Comparison of ENCODE assay signal across 10 mouse cellular contexts in the genomic region with DNA sequence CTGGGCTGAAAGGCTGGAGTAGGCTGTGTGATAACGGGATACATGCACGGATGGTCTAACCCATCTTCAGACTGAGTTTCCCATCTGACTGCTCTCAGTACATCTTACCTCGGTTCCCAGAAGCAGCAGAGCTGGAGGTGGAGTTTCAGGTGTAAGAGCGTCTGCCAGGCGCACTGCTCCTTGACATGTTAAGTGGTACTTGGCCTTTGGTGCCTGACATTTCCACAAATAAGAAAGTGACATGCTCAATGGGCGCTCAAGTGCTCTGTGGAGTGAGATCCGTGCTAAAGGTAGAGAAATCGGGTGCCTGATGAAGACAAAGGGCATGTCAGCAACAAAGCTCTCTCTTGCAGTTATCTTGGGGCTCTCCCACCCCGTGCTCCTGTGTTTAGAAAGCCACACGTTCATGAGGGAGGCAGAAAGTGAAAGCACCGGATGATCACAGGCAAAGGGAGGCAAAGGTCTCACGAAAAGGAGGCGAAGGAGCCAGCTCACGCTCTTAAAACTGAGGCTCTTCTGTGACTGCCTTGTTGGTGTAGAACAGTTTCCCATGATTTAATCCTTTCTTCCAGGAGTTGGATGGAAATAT. TPM values are rescaled to one million over a fixed set of nuclear protein-coding genes. Genes with fewer than 3 reads are reported as not detected.
A peak's percentile ranks its signal among the peaks of the same experiment; 100 is the strongest.
DNase-seq lines count a peak whose midpoint lies in the region; ATAC-seq and TF ChIP-seq lines count a peak whose summit lies in the region.
"Had no signal": no experiment of that assay in that cellular context is flagged by ENCODE, and none has a peak within 500 bp of the region (broad histone marks: within the 10 kb centered on the region; RNA-seq: fewer than 3 reads in every experiment).

No protein-coding gene starts in this region.

- no peak for TF ChIP-seq EP300 in heart, adult 2 months (IDR thresholded peaks at IDR 0.05; ENCODE audit: insufficient read depth, low read depth, low read length)

- no peaks in the 10 kb centered on the region for H3K79me2 ChIP-seq in heart, adult 2 months (replicated peaks; ENCODE audit: control insufficient read depth, insufficient read depth, low read length)

- peaks cover 6% of the 10 kb centered on the region; the same call in 1 of the 2 replicates for H3K9me3 ChIP-seq in heart, embryonic 11.5 days (replicated peaks; ENCODE audit: control insufficient read depth, low read length)
- H3K9me3 ChIP-seq in limb, embryonic 10.5 days (replicated peaks): no peaks in the 10 kb centered on the region
- no peaks in the 10 kb centered on the region for H3K9me3 ChIP-seq in kidney, embryonic 14.5 days (ENCODE audit: control insufficient read depth, low read length)

- WGBS in heart, embryonic 11.5 days (ENCODE audit: insufficient replicate concordance): 38% methylated on average over 14 of the region's 14 CpGs
- 48% methylated on average over 14 of the region's 14 CpGs for WGBS in heart, adult 2 months
- 61% methylated on average over 14 of the region's 14 CpGs for WGBS in limb, embryonic 10.5 days
- 58% methylated on average over 14 of the region's 14 CpGs for WGBS in kidney, embryonic 14.5 days

- no peak for ATAC-seq in heart, embryonic 11.5 days (replicated peaks; ENCODE audit: insufficient number of reproducible peaks, low FRiP score, low TSS enrichment)
- ATAC-seq in kidney, embryonic 14.5 days (ENCODE audit: low FRiP score, low TSS enrichment): no peak

- TF ChIP-seq CTCF in heart, adult 2 months (IDR thresholded peaks at IDR 0.05): no peak

- H3K4me2 ChIP-seq in heart, embryonic 11.5 days: peak overlapping the region; percentile 48
- H3K4me2 ChIP-seq in kidney, embryonic 14.5 days (replicated peaks; ENCODE audit: low read depth, low read length): no peak overlapping the region

- H3K4me1 ChIP-seq in heart, embryonic 11.5 days (ENCODE audit: control insufficient read depth, insufficient read depth, low read length): peaks cover 6% of the 10 kb centered on the region; the same call in 1 of the 2 replicates
- H3K4me1 ChIP-seq in heart, adult 2 months (ENCODE audit: control insufficient read depth, insufficient read depth, low read length): no peaks in the 10 kb centered on the region
- H3K4me1 ChIP-seq in limb, embryonic 10.5 days: peaks cover 11% of the 10 kb centered on the region; the same call in 1 of the 2 replicates
- H3K4me1 ChIP-seq in kidney, embryonic 14.5 days (ENCODE audit: control insufficient read depth, insufficient read depth, low read length): no peaks in the 10 kb centered on the region

- H3K36me3 ChIP-seq in heart, embryonic 11.5 days (ENCODE audit: control insufficient read depth, insufficient read depth, low read length): no peaks in the 10 kb centered on the region
- H3K36me3 ChIP-seq in heart, adult 2 months (ENCODE audit: control insufficient read depth, insufficient read depth, low read length): no peaks in the 10 kb centered on the region
- H3K36me3 ChIP-seq in limb, embryonic 10.5 days: no peaks in the 10 kb centered on the region
- H3K36me3 ChIP-seq in kidney, embryonic 14.5 days (ENCODE audit: control insufficient read depth, insufficient read depth, low read length): no peaks in the 10 kb centered on the region

- no peak overlapping the region for H3K27ac ChIP-seq in heart, embryonic 11.5 days (ENCODE audit: low read depth, low read length)
- H3K27ac ChIP-seq in heart, adult 2 months: no peak overlapping the region
- H3K27ac ChIP-seq in limb, embryonic 10.5 days: peak overlapping the region; percentile 12; the same call in 1 of the 2 replicates
- no peak overlapping the region for H3K27ac ChIP-seq in kidney, embryonic 14.5 days (ENCODE audit: low read depth, low read length)

- no peak overlapping the region for H3K9ac ChIP-seq in heart, embryonic 11.5 days (ENCODE audit: low read depth, low read length)
- no peak overlapping the region for H3K9ac ChIP-seq in heart, adult 2 months (ENCODE audit: low read depth, low read length)
- no peak overlapping the region for H3K9ac ChIP-seq in kidney, embryonic 14.5 days (ENCODE audit: low read depth, low read length)

- intact Hi-C loops in heart, adult 2 months (cut with DNase I): no loop called here

- 0 out of 2 replicates have a peak overlapping the region, but pooled peaks have one; percentile 8 for H3K4me3 ChIP-seq in heart, embryonic 11.5 days (ENCODE audit: low read depth, low read length)
- H3K4me3 ChIP-seq in heart, adult 2 months: no peak overlapping the region
- H3K4me3 ChIP-seq in limb, embryonic 10.5 days: no peak overlapping the region
- no peak overlapping the region for H3K4me3 ChIP-seq in kidney, embryonic 14.5 days (ENCODE audit: low read length)

- peaks cover 5% of the 10 kb centered on the region for H3K27me3 ChIP-seq in heart, embryonic 11.5 days (ENCODE audit: control insufficient read depth, insufficient read depth, low read length)
- no peaks in the 10 kb centered on the region for H3K27me3 ChIP-seq in heart, adult 2 months (ENCODE audit: control insufficient read depth, insufficient read depth, low read length)
- no peaks in the 10 kb centered on the region for H3K27me3 ChIP-seq in limb, embryonic 10.5 days (ENCODE audit: low read depth, poor library complexity, severe bottlenecking)
- H3K27me3 ChIP-seq in kidney, embryonic 14.5 days (ENCODE audit: control insufficient read depth, insufficient read depth, low read length): no peaks in the 10 kb centered on the region

- DNase-seq in heart, adult 2 months: no peak
- peak; percentile 11 for DNase-seq in fibroblast of lung, adult 2 months (ENCODE audit: low read depth)
- no peak for DNase-seq in limb, embryonic 10.5 days (ENCODE audit: low spot score)
- peak; percentile 66 for DNase-seq in naive thymus-derived CD4-positive, alpha-beta T cell, adult 2 months (ENCODE audit: low read depth)
- no peak for DNase-seq in right cerebral cortex, postnatal 25 days
- DNase-seq in urinary bladder, postnatal 10 days (ENCODE audit: low spot score): no peak
- DNase-seq: kidney, postnatal 25 days; left cerebral cortex, postnatal 4 days had no signal

- TF ChIP-seq POLR2A in heart, adult 2 months (IDR thresholded peaks at IDR 0.05; ENCODE audit: insufficient read depth, low read depth, low read length): no peak

RNA-seq across cellular contexts. Expression of gene Mfap3, which starts 55.3 kb away (rescaled TPM):
- polyA plus RNA-seq in heart, embryonic 11.5 days (2014; fragmentation: Nextera tagmentation; extraction: Ambion mirVana): 32.7 and 37.9 TPM in 2 replicates
- 10 to 100 TPM; 11.1 to 12.5 TPM for total RNA-seq in heart, adult 2 months (2021)
- polyA plus RNA-seq in heart, adult 2 months (2012; rRNA removed): 7.3 and 8.6 TPM in 2 replicates
- polyA plus RNA-seq in limb, embryonic 10.5 days (2016; fragmentation: Nextera tagmentation; extraction: Ambion mirVana): 45.4 and 47.7 TPM in 2 replicates
- polyA plus RNA-seq in kidney, embryonic 14.5 days (2014; fragmentation: Nextera tagmentation; extraction: Ambion mirVana): 39.6 and 52.6 TPM in 2 replicates

RNA-seq across cellular contexts. Expression of gene Fam114a2, which starts 55.4 kb away (rescaled TPM):
- 49.4 and 50.4 TPM in 2 replicates for polyA plus RNA-seq in heart, embryonic 11.5 days (2014; fragmentation: Nextera tagmentation; extraction: Ambion mirVana)
- total RNA-seq in heart, adult 2 months (2021): 10 to 100 TPM; 37.7 to 42.4 TPM
- 26.1 and 32.2 TPM in 2 replicates for polyA plus RNA-seq in heart, adult 2 months (2012; rRNA removed)
- polyA plus RNA-seq in limb, embryonic 10.5 days (2016; fragmentation: Nextera tagmentation; extraction: Ambion mirVana): 61.0 and 67.6 TPM in 2 replicates
- polyA plus RNA-seq in kidney, embryonic 14.5 days (2014; fragmentation: Nextera tagmentation; extraction: Ambion mirVana): 47.9 and 71.4 TPM in 2 replicates

Comparison
In these comparisons a context has a peak if more than half of its experiments do, and no peak if none do; other contexts are left out.
1. DNase-seq: peak in fibroblast of lung, adult 2 months (single experiment) and naive thymus-derived CD4-positive, alpha-beta T cell, adult 2 months (single experiment); none in heart, adult 2 months (0 of 2), limb, embryonic 10.5 days (single experiment), right cerebral cortex, postnatal 25 days (single experiment) and urinary bladder, postnatal 10 days (single experiment).